Mouse (Mus musculus): Measurements from ENCODE around the gene Ccdc12. TPM values are rescaled to one million over a fixed set of nuclear protein-coding genes. Genes with fewer than 3 reads are reported as not detected.

Ccdc12 gene
- polyA plus RNA-seq, 1 experiment: 25.9 TPM

DNA sequence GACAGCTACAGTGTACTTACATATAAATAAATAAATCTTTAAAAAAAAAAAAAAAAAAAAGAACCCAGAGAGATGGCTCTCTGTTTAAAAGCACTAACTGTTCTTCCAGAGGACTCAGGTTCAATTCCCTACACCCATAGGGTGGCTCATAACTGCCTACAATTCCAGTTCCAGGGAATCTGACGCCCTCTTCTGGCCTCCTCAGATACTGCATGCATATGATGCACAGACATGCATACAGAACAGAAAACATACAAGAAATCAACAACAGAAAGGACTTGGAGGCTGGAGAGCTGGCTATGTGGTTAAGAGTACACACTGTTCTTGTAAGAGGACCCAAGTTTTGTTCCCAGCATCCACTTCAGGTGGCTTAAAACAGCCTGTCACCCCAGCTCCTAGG is 81.8 kb downstream of the Ccdc12 start:
- TF ChIP-seq GATA1 (IDR thresholded peaks at IDR 0.05; ENCODE audit: low read length) (no peak), TAL1 (IDR thresholded peaks at IDR 0.05; ENCODE audit: low read length) (no peak)
- Histone ChIP-seq H3K27me3 (ENCODE audit: control insufficient read depth) (peaks cover 68% of the 10 kb centered on the region), H3K9me3 (ENCODE audit: control insufficient read depth, low read length) (no peaks in the 10 kb centered on the region), H3K4me1 (ENCODE audit: control insufficient read depth) (peaks cover 6% of the 10 kb centered on the region), H3K4me3 (replicated peaks) (no peak overlapping the region), H3K36me3 (ENCODE audit: control insufficient read depth) (no peaks in the 10 kb centered on the region)

- peaks cover 2% of the 10 kb centered on the region; the same call in 1 of the 2 replicates for H3K9me3 ChIP-seq (ENCODE audit: control insufficient read depth, low read length)
- peaks cover 2% of the 10 kb centered on the region; the same call in 1 of the 2 replicates for H3K4me1 ChIP-seq (ENCODE audit: control insufficient read depth)
- H3K4me3 ChIP-seq (replicated peaks): no peak overlapping the region
- no peak for TF ChIP-seq GATA1 (IDR thresholded peaks at IDR 0.05; ENCODE audit: low read length)
- no peak for TF ChIP-seq TAL1 (IDR thresholded peaks at IDR 0.05; ENCODE audit: low read length)
- no peaks in the 10 kb centered on the region for H3K36me3 ChIP-seq (ENCODE audit: control insufficient read depth)
- H3K27me3 ChIP-seq (ENCODE audit: control insufficient read depth): peaks cover 72% of the 10 kb centered on the region
These were observed 83.7 kb downstream of the Ccdc12 start for GRCm38 (mm10) chr9:110739961-110740360.

- peaks cover 2% of the 10 kb centered on the region; the same call in 1 of the 2 replicates for H3K9me3 ChIP-seq (ENCODE audit: control insufficient read depth, low read length)
- TF ChIP-seq TAL1 (IDR thresholded peaks at IDR 0.05; ENCODE audit: low read length) (no peak), GATA1 (IDR thresholded peaks at IDR 0.05; ENCODE audit: low read length) (no peak)
- H3K4me3 ChIP-seq (replicated peaks): peak within 1 kb of the TSS; percentile 48
- no peaks in the 10 kb centered on the region for H3K36me3 ChIP-seq (ENCODE audit: control insufficient read depth)
- H3K4me1 ChIP-seq (ENCODE audit: control insufficient read depth): peaks cover 2% of the 10 kb centered on the region; the same call in 1 of the 2 replicates
- H3K27me3 ChIP-seq (ENCODE audit: control insufficient read depth): peaks cover 77% of the 10 kb centered on the region
These were observed 85.5 kb downstream of the Ccdc12 start, which contains the start of gene Myl3 for GRCm38 (mm10) chr9:110741711-110742294. Myl3 (plus strand) TSS chr9:110741861.

- Histone ChIP-seq H3K36me3 (ENCODE audit: control insufficient read depth) (no peaks in the 10 kb centered on the region), H3K9me3 (ENCODE audit: control insufficient read depth, low read length) (peaks cover 2% of the 10 kb centered on the region; the same call in 1 of the 2 replicates), H3K4me3 (replicated peaks) (peak overlapping the region; percentile 48), H3K27me3 (ENCODE audit: control insufficient read depth) (peaks cover 77% of the 10 kb centered on the region), H3K4me1 (ENCODE audit: control insufficient read depth) (peaks cover 2% of the 10 kb centered on the region; the same call in 1 of the 2 replicates)
- no peak for TF ChIP-seq TAL1 (IDR thresholded peaks at IDR 0.05; ENCODE audit: low read length)
- TF ChIP-seq GATA1 (IDR thresholded peaks at IDR 0.05; ENCODE audit: low read length): no peak
These were observed 86.1 kb downstream of the Ccdc12 start for GRCm38 (mm10) chr9:110742295-110742950.

- no peak for TF ChIP-seq TAL1 (IDR thresholded peaks at IDR 0.05; ENCODE audit: low read length)
- TF ChIP-seq GATA1 (IDR thresholded peaks at IDR 0.05; ENCODE audit: low read length): no peak
- peaks cover 77% of the 10 kb centered on the region for H3K27me3 ChIP-seq (ENCODE audit: control insufficient read depth)
- H3K4me1 ChIP-seq (ENCODE audit: control insufficient read depth): peaks cover 2% of the 10 kb centered on the region; the same call in 1 of the 2 replicates
- peaks cover 2% of the 10 kb centered on the region; the same call in 1 of the 2 replicates for H3K9me3 ChIP-seq (ENCODE audit: control insufficient read depth, low read length)
- H3K36me3 ChIP-seq (ENCODE audit: control insufficient read depth): no peaks in the 10 kb centered on the region
- peak overlapping the region; percentile 48 for H3K4me3 ChIP-seq (replicated peaks)
These were observed 86.7 kb downstream of the Ccdc12 start for GRCm38 (mm10) chr9:110742951-110743455.

GRCm38 (mm10) chr9:110743456-110744323 is 87.4 kb downstream of the Ccdc12 start:
- H3K27me3 ChIP-seq (ENCODE audit: control insufficient read depth): peaks cover 79% of the 10 kb centered on the region
- H3K4me1 ChIP-seq (ENCODE audit: control insufficient read depth): peaks cover 2% of the 10 kb centered on the region; the same call in 1 of the 2 replicates
- no peak for TF ChIP-seq GATA1 (IDR thresholded peaks at IDR 0.05; ENCODE audit: low read length)
- no peak for TF ChIP-seq TAL1 (IDR thresholded peaks at IDR 0.05; ENCODE audit: low read length)
- no peak overlapping the region for H3K4me3 ChIP-seq (replicated peaks)
- H3K9me3 ChIP-seq (ENCODE audit: control insufficient read depth, low read length): peaks cover 2% of the 10 kb centered on the region; the same call in 1 of the 2 replicates
- no peaks in the 10 kb centered on the region for H3K36me3 ChIP-seq (ENCODE audit: control insufficient read depth)

GRCm38 (mm10) chr9:110745752-110746151 is 89.4 kb downstream of the Ccdc12 start:
- Histone ChIP-seq H3K27me3 (ENCODE audit: control insufficient read depth) (peaks cover 62% of the 10 kb centered on the region), H3K36me3 (ENCODE audit: control insufficient read depth) (no peaks in the 10 kb centered on the region), H3K9me3 (ENCODE audit: control insufficient read depth, low read length) (peaks cover 2% of the 10 kb centered on the region; the same call in 1 of the 2 replicates), H3K4me1 (ENCODE audit: control insufficient read depth) (peaks cover 4% of the 10 kb centered on the region), H3K4me3 (replicated peaks) (no peak overlapping the region)
- no peak for TF ChIP-seq GATA1 (IDR thresholded peaks at IDR 0.05; ENCODE audit: low read length)
- no peak for TF ChIP-seq TAL1 (IDR thresholded peaks at IDR 0.05; ENCODE audit: low read length)

GRCm38 (mm10) chr9:110746238-110746637 is 89.9 kb downstream of the Ccdc12 start:
- Histone ChIP-seq H3K36me3 (ENCODE audit: control insufficient read depth) (no peaks in the 10 kb centered on the region), H3K4me1 (ENCODE audit: control insufficient read depth) (peaks cover 9% of the 10 kb centered on the region), H3K9me3 (ENCODE audit: control insufficient read depth, low read length) (peaks cover 2% of the 10 kb centered on the region; the same call in 1 of the 2 replicates), H3K27me3 (ENCODE audit: control insufficient read depth) (peaks cover 57% of the 10 kb centered on the region), H3K4me3 (replicated peaks) (no peak overlapping the region)
- no peak for TF ChIP-seq TAL1 (IDR thresholded peaks at IDR 0.05; ENCODE audit: low read length)
- no peak for TF ChIP-seq GATA1 (IDR thresholded peaks at IDR 0.05; ENCODE audit: low read length)

Data from erythroblast, embryonic 14.5 days (primary cell).